Mouse (Mus musculus) forebrain, embryonic 14.5 days (tissue): Measurements from ENCODE around the gene Apoe. TPM values are rescaled to one million over a fixed set of nuclear protein-coding genes. Genes with fewer than 3 reads are reported as not detected.

Experiments
- ATAC-seq: fragments of 200-750 bp; cut with Nextera tagmentation; 2 replicates; pipeline ENCODE4 v1.8.0; 2017; ENCODE audit warnings: mild to moderate bottlenecking, moderate library complexity
- DNase-seq: peaks from one replicate; pipeline ENCODE4 v3.0.0-alpha.2; 2015; ENCODE audit warnings: low spot score
- H3K27ac ChIP-seq: fragments of 300-500 bp; sonication (generic); 2 replicates; pipeline ENCODE4 v1.5.1; 2014; ENCODE audit warnings: low read depth, mild to moderate bottlenecking, control low read depth, low read length, moderate library complexity
- H3K27me3 ChIP-seq: fragments of 300-500 bp; sonication (generic); replicated peaks from 2 replicates; pipeline ENCODE4 v1.6.1; 2014; ENCODE audit warnings: low read length, control low read depth, mixed read lengths; ENCODE audit not compliant: control insufficient read depth, insufficient read depth
- H3K36me3 ChIP-seq: fragments of 300-500 bp; sonication (generic); 2 replicates; pipeline ENCODE4 v1.6.1; 2014; ENCODE audit warnings: low read length, control low read depth; ENCODE audit not compliant: control insufficient read depth, insufficient read depth
- H3K4me1 ChIP-seq: fragments of 300-500 bp; sonication (generic); 2 replicates; pipeline ENCODE4 v1.6.1; 2014; ENCODE audit warnings: antibody characterized with exemption, low read length, control low read depth; ENCODE audit not compliant: control insufficient read depth, insufficient read depth
- H3K4me2 ChIP-seq: fragments of 300-500 bp; sonication (generic); 2 replicates; pipeline ENCODE4 v1.6.1; 2014; ENCODE audit warnings: mild to moderate bottlenecking, control low read depth, low read length
- H3K4me3 ChIP-seq: fragments of 300-500 bp; sonication (generic); 2 replicates; pipeline ENCODE4 v1.5.1; 2014; ENCODE audit warnings: low read depth, low read length, control low read depth
- H3K9ac ChIP-seq: fragments of 300-500 bp; sonication (generic); 2 replicates; pipeline ENCODE4 v1.6.1; 2014; ENCODE audit warnings: mild to moderate bottlenecking, low read length, control low read depth, moderate library complexity
- H3K9me3 ChIP-seq: fragments of 300-500 bp; sonication (generic); replicated peaks from 2 replicates; pipeline ENCODE4 v1.6.1; 2016; ENCODE audit warnings: low read length, control low read depth, mixed read lengths; ENCODE audit not compliant: control insufficient read depth
- WGBS: fragments of 180-500 bp; shearing (Covaris S2); extraction: QIAGEN DNeasy Blood & Tissue Kit; methylation state at CpG from one replicate; pipeline ENCODE4 v1.1.7; 2014; 5-methylcytosine and 5-hydroxymethylcytosine counted together
- polyA plus RNA-seq: library from polyadenylated mRNA; unstranded; fragments of >200 nt; fragmentation: Nextera tagmentation; extraction: Ambion mirVana; gene quantifications from 2 replicates; pipeline ENCODE4 v1.2.1, GENCODE M21; 2014

Gene Apoe
- polyA plus RNA-seq, 1 experiment from 2014 or later: 261 TPM

GRCm38 (mm10) chr7:19712414-19712813, 13.4 kb upstream of the Apoe start:
- no peak for ATAC-seq
- Histone ChIP-seq H3K4me1 (peaks cover 10% of the 10 kb centered on the region), H3K4me3 (no peak overlapping the region), H3K27ac (no peak overlapping the region), H3K9ac (no peak overlapping the region), H3K27me3 (no peaks in the 10 kb centered on the region), H3K4me2 (no peak overlapping the region), H3K36me3 (peaks cover 55% of the 10 kb centered on the region), H3K9me3 (no peaks in the 10 kb centered on the region)
- DNase-seq: peak; percentile 37
- WGBS: 72% methylated on average over 4 of the region's 4 CpGs

- peaks cover 59% of the 10 kb centered on the region for H3K36me3 ChIP-seq
Observed at GRCm38 (mm10) chr7:19710650-19711049, 11.7 kb upstream of the Apoe start.

DNA sequence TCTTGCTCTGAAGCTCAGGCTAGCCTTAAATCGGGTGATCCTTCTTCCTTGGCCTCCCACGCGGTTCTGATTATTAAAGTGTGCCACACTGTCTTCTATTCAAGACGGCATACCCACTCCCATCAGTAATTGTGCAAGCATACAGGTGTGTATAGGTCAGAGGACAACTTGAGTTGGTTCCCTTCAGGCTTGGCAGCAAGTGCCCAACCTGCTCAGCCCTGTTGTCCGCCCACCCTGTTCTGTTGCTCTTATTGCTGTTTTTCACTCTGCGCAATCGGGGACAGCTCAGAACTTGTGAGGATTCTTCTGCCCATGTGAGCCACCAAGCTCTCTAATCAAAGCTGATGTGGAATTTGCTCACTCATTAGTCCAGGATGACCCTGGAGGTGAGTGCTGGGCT, 6.3 kb upstream of the Apoe start:
- H3K27ac ChIP-seq: no peak overlapping the region
- no peaks in the 10 kb centered on the region for H3K9me3 ChIP-seq
- no peak overlapping the region for H3K4me2 ChIP-seq
- WGBS: 95% methylated on average over 7 of the region's 7 CpGs
- no peak for ATAC-seq
- H3K36me3 ChIP-seq: peaks cover 52% of the 10 kb centered on the region
- no peaks in the 10 kb centered on the region for H3K27me3 ChIP-seq
- no peak for DNase-seq
- H3K4me3 ChIP-seq: no peak overlapping the region
- no peaks in the 10 kb centered on the region for H3K4me1 ChIP-seq
- H3K9ac ChIP-seq: no peak overlapping the region

More at GRCm38 (mm10) chr7:19710650-19711049, 11.7 kb upstream of the Apoe start:
- H3K4me1 ChIP-seq: peaks cover 7% of the 10 kb centered on the region
- H3K4me2 ChIP-seq: no peak overlapping the region
- H3K27me3 ChIP-seq: no peaks in the 10 kb centered on the region
- no peak overlapping the region for H3K27ac ChIP-seq
- DNase-seq: no peak
- ATAC-seq: no peak
- H3K4me3 ChIP-seq: no peak overlapping the region
- H3K9me3 ChIP-seq: no peaks in the 10 kb centered on the region
- H3K9ac ChIP-seq: no peak overlapping the region
- 97% methylated on average over 10 of the region's 10 CpGs for WGBS

DNA sequence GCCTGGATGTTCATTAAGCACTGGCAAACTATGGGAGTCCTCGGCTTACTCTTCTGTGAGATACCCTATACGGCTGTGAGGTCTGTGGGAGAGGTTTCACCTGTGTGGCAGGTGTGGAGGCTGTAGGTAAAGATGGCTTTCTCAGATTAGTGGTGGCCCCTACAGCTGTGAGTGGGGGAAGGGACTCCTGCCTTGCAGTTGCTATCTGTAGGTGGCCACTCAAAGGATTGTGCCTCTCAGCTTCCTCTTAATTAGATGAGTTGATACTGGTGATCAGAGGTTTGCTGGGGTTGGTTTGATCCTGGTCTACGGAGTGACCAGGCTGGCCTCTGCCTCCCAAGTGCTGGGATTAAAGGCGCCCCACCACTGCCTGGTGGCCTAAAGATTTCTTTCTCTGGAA, 5.5 kb upstream of the Apoe start:
- DNase-seq: no peak
- Histone ChIP-seq H3K27ac (no peak overlapping the region), H3K36me3 (peaks cover 44% of the 10 kb centered on the region), H3K4me3 (no peak overlapping the region), H3K4me2 (no peak overlapping the region), H3K4me1 (no peaks in the 10 kb centered on the region), H3K9me3 (no peaks in the 10 kb centered on the region), H3K27me3 (no peaks in the 10 kb centered on the region), H3K9ac (no peak overlapping the region)
- 91% methylated on average over 4 of the region's 4 CpGs for WGBS
- ATAC-seq: no peak

GRCm38 (mm10) chr7:19702859-19703555, 4.0 kb upstream of the Apoe start:
- Histone ChIP-seq H3K36me3 (peaks cover 31% of the 10 kb centered on the region), H3K27me3 (no peaks in the 10 kb centered on the region), H3K9me3 (no peaks in the 10 kb centered on the region), H3K27ac (no peak overlapping the region), H3K9ac (no peak overlapping the region), H3K4me1 (peaks cover 4% of the 10 kb centered on the region; the same call in 1 of the 2 replicates), H3K4me2 (no peak overlapping the region), H3K4me3 (no peak overlapping the region)
- ATAC-seq: no peak
- 96% methylated on average over 16 of the region's 16 CpGs for WGBS
- no peak for DNase-seq

DNA sequence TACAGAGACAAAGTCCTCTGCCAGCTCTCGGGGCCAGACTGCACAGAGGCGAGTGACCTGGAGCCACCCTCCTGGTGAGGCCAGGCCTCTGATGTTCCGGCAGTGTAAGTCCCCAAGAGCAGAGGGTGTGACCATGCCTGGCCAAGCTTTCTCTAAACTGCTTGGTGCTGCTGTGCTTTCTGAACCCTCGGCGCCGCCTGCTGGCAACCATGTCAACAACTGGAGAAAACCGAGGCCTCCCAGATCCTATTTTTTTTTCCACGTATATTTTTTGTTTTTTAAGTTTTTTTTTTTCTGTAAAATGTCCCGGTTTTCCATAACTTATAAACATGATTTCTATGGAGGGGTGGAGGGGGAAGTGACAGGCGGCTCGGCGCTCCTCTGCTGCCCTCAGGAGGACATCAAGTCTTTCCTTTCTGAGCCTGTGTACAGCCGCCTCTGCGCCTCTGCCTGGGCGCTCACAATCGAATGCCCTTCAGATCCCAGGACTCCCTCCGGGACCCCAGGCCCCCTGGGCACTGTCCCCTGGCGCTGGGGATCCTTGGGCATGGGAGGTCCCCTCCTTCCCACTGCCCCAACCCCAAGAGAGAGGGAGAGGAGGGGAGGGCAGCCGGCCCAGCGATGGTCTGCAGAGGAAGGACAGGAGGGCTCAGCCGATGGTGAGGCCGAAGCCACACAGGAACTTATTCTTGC, 2.2 kb upstream of the Apoe start:
- peak; percentile 66 for DNase-seq
- no peak overlapping the region for H3K4me3 ChIP-seq
- ATAC-seq: 0 out of 2 replicates have a peak, but pooled peaks have one; percentile 49
- no peak overlapping the region for H3K4me2 ChIP-seq
- H3K27ac ChIP-seq: peak overlapping the region; percentile 48; the same call in 1 of the 2 replicates
- H3K9me3 ChIP-seq: no peaks in the 10 kb centered on the region
- H3K9ac ChIP-seq: no peak overlapping the region
- H3K27me3 ChIP-seq: no peaks in the 10 kb centered on the region
- H3K4me1 ChIP-seq: peaks cover 4% of the 10 kb centered on the region; the same call in 1 of the 2 replicates
- WGBS: 34% methylated on average over 22 of the region's 22 CpGs
- peaks cover 20% of the 10 kb centered on the region for H3K36me3 ChIP-seq

DNA sequence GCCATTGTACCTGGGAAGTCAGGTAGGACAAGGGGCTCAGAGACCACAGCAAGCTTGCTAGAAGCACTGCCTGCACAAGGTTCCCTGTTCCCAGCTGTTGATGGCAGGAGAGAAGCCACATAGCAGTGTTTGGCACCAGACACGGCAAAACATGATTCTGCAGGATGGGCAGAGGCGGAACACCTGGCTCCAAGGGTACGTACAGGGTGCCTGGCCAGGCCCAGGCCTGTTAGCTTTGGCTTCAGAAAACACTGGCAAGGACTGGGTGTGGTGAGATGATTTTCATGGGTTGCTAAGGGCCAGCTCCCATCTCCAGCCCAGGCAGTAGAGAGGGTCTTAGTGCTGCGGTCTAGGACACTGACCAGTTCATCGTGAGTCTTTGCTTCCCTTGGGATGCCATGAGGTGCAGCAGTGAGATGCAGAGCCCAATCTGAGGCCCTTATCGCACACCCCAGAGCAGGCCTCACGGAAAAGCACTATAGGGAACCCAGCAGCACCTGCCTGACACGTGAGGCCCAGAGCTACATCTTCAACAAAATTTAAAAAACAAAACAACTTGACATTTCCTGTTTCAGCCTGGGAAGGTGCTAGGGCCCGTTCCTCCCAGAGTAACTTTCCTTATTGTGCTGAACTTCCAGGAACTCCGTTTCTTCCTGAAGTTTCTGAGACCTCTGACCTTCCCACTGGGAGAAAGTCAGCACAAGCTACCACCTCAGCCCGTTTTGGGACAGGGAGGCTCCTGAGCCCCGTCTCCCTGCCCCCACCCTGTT, 1.5 kb upstream of the Apoe start:
- Histone ChIP-seq H3K4me3 (no peak overlapping the region), H3K4me2 (no peak overlapping the region), H3K9me3 (no peaks in the 10 kb centered on the region), H3K27ac (no peak overlapping the region), H3K4me1 (peaks cover 4% of the 10 kb centered on the region; the same call in 1 of the 2 replicates), H3K27me3 (no peaks in the 10 kb centered on the region), H3K9ac (no peak overlapping the region), H3K36me3 (peaks cover 20% of the 10 kb centered on the region)
- 66% methylated on average over 12 of the region's 12 CpGs for WGBS
- DNase-seq: no peak
- no peak for ATAC-seq

DNA sequence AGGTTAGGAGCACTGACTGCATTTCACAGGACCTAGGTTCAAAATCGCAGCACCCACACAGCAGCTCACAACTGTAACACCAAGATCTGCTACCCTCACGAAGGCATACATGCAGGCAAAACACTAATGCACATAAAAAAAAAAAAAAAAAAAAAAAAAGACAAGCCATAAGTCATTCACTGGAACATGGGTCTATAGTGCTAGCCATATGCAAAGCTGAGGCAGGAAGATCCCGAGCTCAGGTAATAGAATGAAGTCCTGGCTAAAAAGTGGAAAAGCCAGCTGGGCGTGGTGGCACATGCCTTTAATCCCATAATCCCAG, 800 bp upstream of the Apoe start:
- H3K36me3 ChIP-seq: peaks cover 20% of the 10 kb centered on the region
- no peak overlapping the region for H3K27ac ChIP-seq
- peaks cover 4% of the 10 kb centered on the region; the same call in 1 of the 2 replicates for H3K4me1 ChIP-seq
- no peak overlapping the region for H3K4me2 ChIP-seq
- no peak overlapping the region for H3K4me3 ChIP-seq
- H3K27me3 ChIP-seq: no peaks in the 10 kb centered on the region
- H3K9me3 ChIP-seq: no peaks in the 10 kb centered on the region
- ATAC-seq (no peak), DNase-seq (no peak)
- 80% methylated on average over 4 of the region's 4 CpGs for WGBS
- no peak overlapping the region for H3K9ac ChIP-seq
